Mouse (Mus musculus): ENCODE results near the gene Pou6f2.

Gene Pou6f2

GRCm38 (mm10) chr13:18218566-18219234 is 178.8 kb downstream of the Pou6f2 start:
- no peak for DNase-seq (ENCODE audit: low spot score in 2 of 2)

DNA sequence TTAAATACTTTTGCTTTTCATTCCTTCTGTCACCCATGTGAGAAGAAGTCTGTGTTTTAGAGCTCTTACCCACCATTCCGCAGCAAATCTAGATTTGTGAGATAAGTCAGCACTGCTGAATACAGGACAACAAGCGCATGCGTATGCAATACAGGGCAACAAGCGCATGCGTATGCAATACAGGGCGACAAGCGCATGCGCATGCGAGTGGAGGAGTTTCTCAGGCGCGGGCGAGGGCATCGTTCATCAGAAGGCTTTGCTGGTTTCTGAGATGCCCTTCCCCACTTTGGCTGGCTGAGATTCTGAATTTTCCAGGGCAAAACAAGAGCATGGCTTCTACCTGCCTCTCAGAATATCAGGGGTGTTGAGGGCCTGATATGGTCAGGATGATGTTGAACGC is 186.2 kb downstream of the Pou6f2 start:
- no peak for DNase-seq (ENCODE audit: low spot score in 2 of 2)

GRCm38 (mm10) chr13:18204476-18205250 is 192.8 kb downstream of the Pou6f2 start:
- DNase-seq (ENCODE audit: low spot score in 2 of 2): no peak

DNA sequence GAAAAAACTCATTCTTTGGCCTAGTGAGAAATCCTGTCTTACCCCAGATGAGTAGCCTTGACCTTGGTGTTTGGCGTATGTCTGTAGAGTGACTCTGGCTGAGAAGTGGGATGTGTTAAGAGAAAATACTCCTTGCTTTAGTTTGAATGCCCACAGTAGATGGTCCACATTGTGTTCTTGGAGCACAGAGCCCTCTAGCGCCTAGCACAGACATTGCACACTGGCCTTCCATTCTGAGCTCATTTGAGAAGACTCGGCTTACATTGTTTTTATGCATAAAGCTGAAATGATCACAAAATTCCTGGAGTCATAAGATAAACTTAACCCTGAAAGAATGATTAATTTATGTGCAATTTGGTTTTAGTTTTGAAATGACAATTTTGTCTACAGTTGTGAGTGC is 223.5 kb downstream of the Pou6f2 start:
- no peak for DNase-seq (ENCODE audit: low spot score in 2 of 2)

DNA sequence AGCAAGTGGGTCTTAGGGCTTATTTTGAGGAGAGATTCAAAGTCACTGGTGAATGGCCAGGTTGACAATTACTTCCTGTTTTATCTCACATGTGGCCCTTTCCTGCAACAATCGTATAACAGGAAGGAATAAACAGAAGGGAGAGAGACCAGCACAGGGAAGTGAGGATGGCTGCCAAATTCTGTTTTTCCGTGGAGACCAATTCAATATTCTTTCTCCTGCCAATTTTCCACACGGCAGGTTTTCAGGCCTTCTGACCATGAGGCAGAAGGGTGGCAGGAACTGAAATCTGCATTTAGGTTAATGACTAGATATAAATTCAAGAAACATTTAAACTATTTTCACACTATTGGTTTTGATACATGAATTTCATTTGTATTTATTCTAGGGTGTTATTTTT is 224.5 kb downstream of the Pou6f2 start:
- no peak for DNase-seq (ENCODE audit: low spot score in 2 of 2)

DNA sequence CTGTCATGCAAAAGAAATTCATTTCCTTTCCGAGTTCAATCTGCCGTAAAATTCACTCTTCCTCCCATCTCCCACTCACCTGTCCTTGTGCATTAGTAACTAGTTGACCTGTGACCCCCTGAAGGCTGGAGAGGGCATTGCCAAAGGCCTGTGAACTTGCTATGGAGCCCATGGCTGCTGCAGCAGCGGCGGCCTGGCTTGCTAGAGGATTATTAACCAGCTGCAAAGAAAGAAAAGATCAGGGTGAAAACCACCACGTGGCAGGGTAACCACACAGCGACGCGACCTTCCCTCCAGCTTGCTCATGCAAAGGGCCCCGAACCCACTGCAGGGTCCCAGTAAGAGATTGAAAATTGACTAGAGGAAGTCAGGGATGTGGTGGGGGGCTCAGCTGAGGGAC is 225.2 kb downstream of the Pou6f2 start:
- no peak for DNase-seq (ENCODE audit: low spot score in 2 of 2)

- no peak for DNase-seq (ENCODE audit: low spot score in 2 of 2)
These were observed 233.3 kb downstream of the Pou6f2 start for GRCm38 (mm10) chr13:18164182-18164581.

- DNase-seq (ENCODE audit: low spot score in 2 of 2): no peak
These were observed 236.9 kb downstream of the Pou6f2 start for GRCm38 (mm10) chr13:18160566-18160965.

GRCm38 (mm10) chr13:18153949-18154582 is 243.4 kb downstream of the Pou6f2 start:
- no peak for DNase-seq (ENCODE audit: low spot score in 2 of 2)

DNA sequence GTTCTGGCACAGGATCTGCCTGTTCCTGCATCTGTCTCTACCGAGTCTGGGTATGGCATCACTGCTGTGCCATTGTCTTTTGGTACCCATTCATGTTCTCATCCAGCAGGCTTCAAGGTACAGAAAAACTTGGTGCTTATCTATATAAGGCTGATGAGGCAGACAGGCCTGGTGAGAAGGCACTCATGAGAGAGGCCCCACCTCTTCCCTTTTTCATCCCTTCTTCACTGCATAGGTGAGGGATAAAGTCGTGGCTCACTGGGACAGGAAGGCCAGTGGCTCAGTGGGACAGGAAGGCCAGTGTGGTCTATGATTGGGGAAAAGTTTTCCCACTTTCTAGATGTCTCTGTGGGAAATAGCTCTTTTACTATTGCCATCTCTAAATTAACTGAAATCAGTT is 263.8 kb downstream of the Pou6f2 start:
- no peak for DNase-seq (ENCODE audit: low spot score in 2 of 2)

DNA sequence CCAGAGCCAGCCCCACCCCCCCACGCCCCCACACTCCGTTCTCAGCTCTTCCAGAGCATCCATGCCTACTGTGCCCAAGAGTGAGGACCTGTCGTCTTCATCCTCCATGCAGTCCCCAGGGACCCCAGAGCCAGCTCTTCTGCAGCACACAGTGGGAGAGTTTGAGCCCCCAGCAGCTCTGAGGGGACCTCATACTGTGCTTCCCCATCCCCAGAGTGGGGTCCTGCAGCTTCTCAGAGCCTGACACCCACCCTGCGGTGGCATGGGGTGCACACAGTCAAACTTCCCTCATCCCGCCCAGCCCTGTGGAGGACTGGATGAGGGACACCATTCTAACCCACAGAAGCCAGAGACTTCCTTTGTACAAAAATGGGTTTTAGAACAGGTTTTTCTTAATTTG is 264.3 kb downstream of the Pou6f2 start:
- DNase-seq (ENCODE audit: low spot score in 2 of 2): no peak

- no peak for DNase-seq (ENCODE audit: low spot score in 2 of 2)
These were observed 266.2 kb downstream of the Pou6f2 start for GRCm38 (mm10) chr13:18131324-18131723.

- no peak for DNase-seq (ENCODE audit: low spot score in 2 of 2)
These were observed 267.8 kb downstream of the Pou6f2 start for GRCm38 (mm10) chr13:18129697-18130096.

DNA sequence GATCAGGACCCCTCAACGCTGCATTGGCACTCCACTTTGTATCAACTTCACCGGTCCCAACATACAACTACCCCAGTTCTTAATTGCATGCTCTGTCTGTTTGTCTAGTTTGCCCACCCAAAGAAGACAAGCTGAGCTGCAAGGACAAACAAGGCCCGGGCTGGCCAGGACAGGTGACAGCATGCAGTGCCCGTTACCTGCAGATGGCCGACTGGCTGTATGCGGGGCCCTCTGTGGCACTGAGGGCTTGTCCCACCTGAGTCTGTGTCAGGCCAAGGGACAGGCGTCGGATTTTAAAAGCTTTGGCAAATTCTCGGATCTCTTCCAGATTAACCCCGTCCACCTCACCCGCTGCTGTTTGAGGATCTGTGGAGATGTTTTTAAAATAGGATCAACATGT is 268.7 kb downstream of the Pou6f2 start:
- no peak for DNase-seq (ENCODE audit: low spot score in 2 of 2)

DNA sequence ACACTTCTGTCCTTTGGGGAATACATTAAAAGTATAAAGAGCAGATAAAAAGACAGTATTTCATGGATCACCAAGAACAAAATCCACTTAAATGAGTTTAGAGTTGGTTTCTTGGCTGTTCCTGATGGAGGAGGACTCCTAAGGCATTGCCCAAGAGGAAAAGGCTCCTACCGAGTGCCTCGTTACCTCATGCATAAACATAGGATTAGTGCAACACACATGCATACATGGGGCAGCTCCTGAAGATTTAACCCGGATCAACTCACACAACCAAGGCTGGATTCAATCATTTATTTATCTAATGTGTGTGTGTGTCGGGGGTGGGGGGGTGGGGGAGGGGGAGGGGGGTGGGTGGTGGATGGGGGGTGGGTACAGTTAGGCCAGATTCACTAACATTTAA is 269.4 kb downstream of the Pou6f2 start:
- DNase-seq (ENCODE audit: low spot score in 2 of 2): no peak

GRCm38 (mm10) chr13:18126111-18126510 is 271.4 kb downstream of the Pou6f2 start:
- no peak for DNase-seq (ENCODE audit: low spot score in 2 of 2)

DNA sequence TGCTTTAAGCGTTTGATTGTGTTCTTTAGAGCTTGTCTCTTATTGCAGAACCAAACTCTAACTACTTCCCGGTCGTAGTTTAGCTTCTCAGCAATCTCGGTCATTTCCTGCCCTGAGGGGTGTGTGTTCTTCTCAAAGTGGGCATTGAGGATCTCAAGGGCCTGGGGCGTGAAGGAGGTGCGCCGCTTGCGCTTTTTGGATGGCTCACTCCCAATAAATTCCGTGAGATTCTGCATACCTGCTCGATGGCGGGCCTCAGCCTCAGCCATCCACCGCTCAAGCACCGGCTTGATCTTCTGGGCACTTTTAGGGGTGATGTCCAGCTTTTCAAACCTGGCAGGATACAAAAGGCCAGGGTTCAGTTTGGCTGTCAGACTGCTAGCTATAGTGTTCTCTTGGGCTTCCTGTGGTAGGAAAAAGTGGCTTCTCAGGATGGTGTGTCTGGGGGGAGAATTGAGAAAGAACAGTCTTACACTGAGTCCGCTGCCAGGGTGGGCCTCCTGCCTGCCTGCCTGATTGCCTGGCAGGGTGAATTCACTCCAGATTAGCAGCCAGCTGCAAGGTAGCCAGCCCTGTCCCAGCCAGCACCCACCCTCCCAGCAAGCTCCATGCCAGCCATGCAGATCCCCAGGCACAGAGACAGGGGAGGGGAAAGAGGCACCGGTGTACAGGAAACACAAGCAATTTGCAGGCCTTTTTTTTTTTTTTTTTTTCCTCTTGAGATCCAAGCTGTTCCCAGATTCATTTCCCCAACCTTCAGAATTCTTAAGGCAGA is 272.1 kb downstream of the Pou6f2 start:
- DNase-seq (ENCODE audit: low spot score in 2 of 2): no peak

GRCm38 (mm10) chr13:18124368-18124767 is 273.1 kb downstream of the Pou6f2 start:
- DNase-seq (ENCODE audit: low spot score in 2 of 2): no peak

DNA sequence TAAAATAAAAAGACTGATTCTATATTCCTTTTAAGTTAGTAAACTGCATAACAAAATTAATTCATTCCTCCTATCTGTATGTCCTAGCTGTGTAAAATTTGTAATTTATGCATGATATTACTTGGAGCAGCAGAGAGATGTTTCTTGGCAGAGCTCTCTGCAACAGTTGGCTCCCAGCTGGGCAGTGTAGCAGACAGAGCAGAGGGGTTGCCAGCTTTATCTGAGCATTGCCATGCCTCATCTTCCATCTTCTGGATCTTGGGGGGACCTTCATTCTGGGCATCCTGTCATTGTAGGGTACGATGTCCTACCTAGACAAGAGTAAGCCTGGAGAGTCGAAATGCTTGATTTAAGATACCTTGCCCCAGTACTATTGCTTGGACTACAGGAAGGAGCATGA is 277.1 kb downstream of the Pou6f2 start:
- no peak for DNase-seq (ENCODE audit: low spot score in 2 of 2)

- no peak for DNase-seq (ENCODE audit: low spot score in 2 of 2)
These were observed 315.9 kb downstream of the Pou6f2 start for GRCm38 (mm10) chr13:18081443-18082119.
